Mouse (Mus musculus) bone marrow macrophage, adult 2 months (primary cell): ENCODE results near the gene Fdxacb1. TPM values are rescaled to one million over a fixed set of nuclear protein-coding genes. Genes with fewer than 3 reads are reported as not detected.

Source experiments
- H3K27ac ChIP-seq: 2 replicates; pipeline ENCODE4 v1.5.1; 2012; ENCODE audit warnings: low read depth, low read length; ENCODE audit not compliant: insufficient read depth
- H3K4me1 ChIP-seq: 2 replicates; pipeline ENCODE4 v1.6.1; 2012; ENCODE audit warnings: low read length; ENCODE audit not compliant: control insufficient read depth, insufficient read depth
- H3K4me3 ChIP-seq: 2 replicates; pipeline ENCODE4 v1.5.1; 2012; ENCODE audit warnings: mild to moderate bottlenecking, low read length, moderate library complexity; ENCODE audit not compliant: insufficient read depth
- CTCF ChIP-seq: IDR thresholded peaks from 2 replicates; pipeline ENCODE4 v1.5.1; 2012; ENCODE audit warnings: low read depth, mild to moderate bottlenecking, low read length, moderate library complexity
- POLR2A ChIP-seq: IDR thresholded peaks from 2 replicates; pipeline ENCODE4 v1.6.1; 2012; ENCODE audit warnings: mild to moderate bottlenecking, low read depth, low read length, borderline replicate concordance
- polyA plus RNA-seq: library from polyadenylated mRNA; stranded (reverse); fragments of >200 nt; gene quantifications from 2 replicates; pipeline ENCODE4 v1.2.4, GENCODE M21; 2012; ENCODE audit not compliant: missing spikeins, insufficient read depth, insufficient read length

Gene Fdxacb1
- polyA plus RNA-seq, 1 experiment: 9.5 TPM

- no peak overlapping the region for H3K4me3 ChIP-seq
- H3K27ac ChIP-seq: no peak overlapping the region
- TF ChIP-seq POLR2A (no peak), CTCF (no peak)
- H3K4me1 ChIP-seq: peaks cover 9% of the 10 kb centered on the region
Observed at GRCm38 (mm10) chr9:50818050-50818449, 50.0 kb downstream of the Fdxacb1 start.

- Histone ChIP-seq H3K27ac (no peak overlapping the region), H3K4me1 (peaks cover 9% of the 10 kb centered on the region)
- TF ChIP-seq POLR2A (no peak), CTCF (no peak)
Observed at GRCm38 (mm10) chr9:50819716-50820115, 51.7 kb downstream of the Fdxacb1 start.

DNA sequence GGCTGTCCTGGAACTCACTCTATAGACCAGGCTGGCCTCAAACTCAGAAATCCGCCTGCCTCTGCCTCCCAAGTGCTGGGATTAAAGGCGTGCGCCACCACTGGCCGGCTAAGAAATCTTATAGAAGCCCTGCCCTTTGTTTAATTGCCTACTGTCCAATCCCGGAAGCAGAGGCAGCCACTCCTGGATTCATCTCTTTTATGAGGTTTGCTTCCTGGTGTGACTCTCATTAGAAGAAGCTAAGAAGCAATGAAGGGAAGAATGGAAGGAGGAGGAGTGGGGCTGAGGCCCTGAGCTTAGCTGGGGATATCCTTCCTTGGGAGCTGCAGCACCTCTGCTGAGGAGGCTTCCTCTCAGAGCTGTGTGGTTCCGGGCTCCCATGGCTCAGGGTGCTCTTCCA is 53.6 kb downstream of the Fdxacb1 start:
- no peak overlapping the region for H3K27ac ChIP-seq

More at GRCm38 (mm10) chr9:50819716-50820115, 51.7 kb downstream of the Fdxacb1 start:
- H3K4me3 ChIP-seq: no peak overlapping the region

GRCm38 (mm10) chr9:50822216-50822615 is 54.2 kb downstream of the Fdxacb1 start:
- Histone ChIP-seq H3K4me3 (no peak overlapping the region), H3K4me1 (peaks cover 9% of the 10 kb centered on the region), H3K27ac (no peak overlapping the region)
- TF ChIP-seq POLR2A (no peak), CTCF (no peak)

More for the DNA sequence above, 53.6 kb downstream of the Fdxacb1 start:
- Histone ChIP-seq H3K4me3 (no peak overlapping the region), H3K4me1 (peaks cover 9% of the 10 kb centered on the region)
- TF ChIP-seq CTCF (no peak), POLR2A (no peak)

Other genes with a start within 250 kb of the Fdxacb1 start
- 52.3 and 63.5 TPM in 2 replicates for gene Pts, start 239.5 kb upstream of the Fdxacb1 start, polyA plus RNA-seq
- gene Il18, start 213.4 kb upstream of the Fdxacb1 start, polyA plus RNA-seq: 27.7 and 33.7 TPM in 2 replicates
- 3.4 and 5.0 TPM in 2 replicates for gene Bco2, start 213.1 kb upstream of the Fdxacb1 start, polyA plus RNA-seq
- gene Tex12, start 206.9 kb upstream of the Fdxacb1 start, polyA plus RNA-seq: not detected in 2 replicates
- 133 and 155 TPM in 2 replicates for gene Sdhd, start 164.4 kb upstream of the Fdxacb1 start, polyA plus RNA-seq
- gene Timm8b, start 164.3 kb upstream of the Fdxacb1 start, polyA plus RNA-seq: 56.0 and 61.1 TPM in 2 replicates
- 0.55 TPM in 1 of 2 replicates, not detected in the other for gene Pih1d2, start 150.9 kb upstream of the Fdxacb1 start, polyA plus RNA-seq
- gene Nkapd1, start 150.8 kb upstream of the Fdxacb1 start, polyA plus RNA-seq: 14.4 and 19.0 TPM in 2 replicates
- gene Dlat, start 108.5 kb upstream of the Fdxacb1 start, polyA plus RNA-seq: 29.3 and 32.1 TPM in 2 replicates
- gene Dixdc1, start 28.7 kb upstream of the Fdxacb1 start, polyA plus RNA-seq: not detected in 2 replicates
- gene 2310030G06Rik, start 21.7 kb upstream of the Fdxacb1 start, polyA plus RNA-seq: not detected in 2 replicates
- 2.4 and 3.0 TPM in 2 replicates for gene Cryab, start 16.9 kb upstream of the Fdxacb1 start, polyA plus RNA-seq
- gene Hspb2, start 15.9 kb upstream of the Fdxacb1 start, polyA plus RNA-seq: not detected in 2 replicates
- gene Alg9, start 6.8 kb downstream of the Fdxacb1 start, polyA plus RNA-seq: 17.7 and 20.0 TPM in 2 replicates
- 47.7 and 48.7 TPM in 2 replicates for gene 1110032A03Rik, start 7.3 kb downstream of the Fdxacb1 start, polyA plus RNA-seq
- 13.5 and 16.2 TPM in 2 replicates for gene Ppp2r1b, start 77.1 kb downstream of the Fdxacb1 start, polyA plus RNA-seq
- gene Sik2, start 240.8 kb downstream of the Fdxacb1 start, polyA plus RNA-seq: 12.7 and 13.8 TPM in 2 replicates